Mouse (Mus musculus): ENCODE measurements around the gene Gm17689.

The Gm17689 gene

GRCm38 (mm10) chr9:36582535-36582934, at the start of gene Gm17689:
Gene Gm17689, minus strand, starts transcription at chr9:36582635.
- no peak for DNase-seq

- no peak for DNase-seq
Measured at GRCm38 (mm10) chr9:36541863-36542262, 40.6 kb downstream of the Gm17689 start, which contains the start of gene Gm5615. Gene Gm5615, minus strand, starts transcription at chr9:36541963.

Data from cerebellum, postnatal 14 days (tissue).